Mouse (Mus musculus): ENCODE measurements around the gene Ptpn6. TPM values are rescaled to one million over a fixed set of nuclear protein-coding genes. Genes with fewer than 3 reads are reported as not detected.

The Ptpn6 gene
- total and polyA plus RNA-seq, 3 experiments = 91.9 to 184 TPM; not detected in 1

- peaks cover 0 to 6% of the 10 kb centered on the region in 2 experiments; a peak in 1 of 4 replicates for H3K36me3 ChIP-seq (ENCODE audit: control insufficient read depth in 1 of 2, insufficient read depth in 2 of 2, low read length in 2 of 2)
- H3K27ac ChIP-seq (ENCODE audit: control insufficient read depth, low read depth, low read length) = no peak overlapping the region
- no peaks in the 10 kb centered on the region for H3K9me3 ChIP-seq (replicated peaks; ENCODE audit: insufficient read depth, low read length)
- TF ChIP-seq POLR2AphosphoS2 (IDR thresholded peaks at IDR 0.05; ENCODE audit: low read length) = no peak
- no peak for TF ChIP-seq EP300 (IDR thresholded peaks at IDR 0.05; ENCODE audit: low read depth in 1 of 2, low read length in 2 of 2)
- no peak for TF ChIP-seq ETS1 (IDR thresholded peaks at IDR 0.05; ENCODE audit: low read depth, low read length)
- no peak for TF ChIP-seq KAT2A (conservative IDR thresholded peaks at IDR 0.05; ENCODE audit: low read depth, low read length)
- TF ChIP-seq CHD1 (IDR thresholded peaks at IDR 0.05; ENCODE audit: low read depth, low read length) = no peak
- TF ChIP-seq TBP (IDR thresholded peaks at IDR 0.05; ENCODE audit: low read depth, low read length) = no peak
- H3K9ac ChIP-seq (ENCODE audit: control insufficient read depth, low read depth, low read length, poor library complexity, severe bottlenecking) = no peak overlapping the region
- H3K79me2 ChIP-seq (ENCODE audit: control insufficient read depth, insufficient read depth, low read length, poor library complexity) = no peaks in the 10 kb centered on the region; the same call in 1 of the 2 replicates
- H3K27me3 ChIP-seq (ENCODE audit: control insufficient read depth in 1 of 2, insufficient read depth in 2 of 2, low read length in 2 of 2) = no peaks in the 10 kb centered on the region; a peak in 1 of 4 replicates
- DNase-seq (ENCODE audit: low read depth, low spot score) = no peak
- no peak overlapping the region for H3K4me3 ChIP-seq (ENCODE audit: control insufficient read depth in 1 of 2, insufficient read depth in 1 of 2, low read depth in 2 of 2, low read length in 2 of 2)
- H3K4me1 ChIP-seq (ENCODE audit: control insufficient read depth in 1 of 2, insufficient read depth in 2 of 2, low read length in 2 of 2) = peaks cover 0 to 15% of the 10 kb centered on the region in 2 experiments; a peak in 2 of 4 replicates
Observed at GRCm38 (mm10) chr6:124767536-124767919, 29.0 kb upstream of the Ptpn6 start.

- Histone ChIP-seq H3K27ac (ENCODE audit: control insufficient read depth, low read depth, low read length) (no peak overlapping the region), H3K9me3 (replicated peaks; ENCODE audit: insufficient read depth, low read length) (no peaks in the 10 kb centered on the region), H3K4me1 (ENCODE audit: control insufficient read depth in 1 of 2, insufficient read depth in 2 of 2, low read length in 2 of 2) (peaks cover 0 to 15% of the 10 kb centered on the region in 2 experiments; a peak in 2 of 4 replicates), H3K27me3 (ENCODE audit: control insufficient read depth in 1 of 2, insufficient read depth in 2 of 2, low read length in 2 of 2) (no peaks in the 10 kb centered on the region), H3K36me3 (ENCODE audit: control insufficient read depth in 1 of 2, insufficient read depth in 2 of 2, low read length in 2 of 2) (peaks cover 0 to 6% of the 10 kb centered on the region in 2 experiments; a peak in 1 of 4 replicates), H3K79me2 (ENCODE audit: control insufficient read depth, insufficient read depth, low read length, poor library complexity) (no peaks in the 10 kb centered on the region; the same call in 1 of the 2 replicates), H3K9ac (ENCODE audit: control insufficient read depth, low read depth, low read length, poor library complexity, severe bottlenecking) (no peak overlapping the region), H3K4me3 (ENCODE audit: control insufficient read depth in 1 of 2, insufficient read depth in 1 of 2, low read depth in 2 of 2, low read length in 2 of 2) (no peak overlapping the region)
- no peak for DNase-seq (ENCODE audit: low read depth, low spot score)
- no peak for TF ChIP-seq ETS1 (IDR thresholded peaks at IDR 0.05; ENCODE audit: low read depth, low read length)
- no peak for TF ChIP-seq GATA1 (IDR thresholded peaks at IDR 0.05; ENCODE audit: low read depth, low read length)
- TF ChIP-seq ZKSCAN1 (IDR thresholded peaks at IDR 0.05; ENCODE audit: low read depth, low read length) = no peak
- no peak for TF ChIP-seq USF2 (IDR thresholded peaks at IDR 0.05; ENCODE audit: borderline replicate concordance in 1 of 2, insufficient read depth in 1 of 2, low read depth in 1 of 2, low read length in 2 of 2)
- no peak for TF ChIP-seq SMC3 (IDR thresholded peaks at IDR 0.05; ENCODE audit: low read depth, low read length)
- TF ChIP-seq SIN3A (IDR thresholded peaks at IDR 0.05; ENCODE audit: low read length) = no peak
- no peak for TF ChIP-seq UBTF (IDR thresholded peaks at IDR 0.05; ENCODE audit: borderline replicate concordance, insufficient read depth, low read depth, low read length)
- TF ChIP-seq TCF12 (IDR thresholded peaks at IDR 0.05; ENCODE audit: low read depth, low read length) = no peak
- no peak for TF ChIP-seq MAZ (IDR thresholded peaks at IDR 0.05; ENCODE audit: low read depth, low read length)
- no peak for TF ChIP-seq CHD2 (IDR thresholded peaks at IDR 0.05; ENCODE audit: low read length)
- TF ChIP-seq GABPA (IDR thresholded peaks at IDR 0.05; ENCODE audit: low read depth, low read length) = no peak
- TF ChIP-seq MAX (IDR thresholded peaks at IDR 0.05; ENCODE audit: low read length) = no peak
- TF ChIP-seq POLR2A (IDR thresholded peaks at IDR 0.05; ENCODE audit: control insufficient read depth in 1 of 2, insufficient read depth in 1 of 2, low read depth in 1 of 2, low read length in 2 of 2, poor library complexity in 1 of 2) = no peak
- TF ChIP-seq CTCF (IDR thresholded peaks at IDR 0.05 in 2 of 3, conservative IDR thresholded peaks at IDR 0.05 in 1 of 3; ENCODE audit: control insufficient read depth in 1 of 3, insufficient read depth in 1 of 3, low read depth in 2 of 3, low read length in 3 of 3, poor library complexity in 1 of 3, severe bottlenecking in 1 of 3) = no peak
- TF ChIP-seq USF1 (IDR thresholded peaks at IDR 0.05; ENCODE audit: low read depth, low read length) = no peak
- TF ChIP-seq NELFE (IDR thresholded peaks at IDR 0.05; ENCODE audit: low read depth, low read length) = no peak
- TF ChIP-seq RCOR1 (IDR thresholded peaks at IDR 0.05; ENCODE audit: low read depth, low read length) = no peak
Observed at GRCm38 (mm10) chr6:124765951-124766350, 27.4 kb upstream of the Ptpn6 start.
